Mouse (Mus musculus) kidney, postnatal 10 days (tissue): ENCODE data around the gene Foxred1.

ENCODE experiments used
- DNase-seq: peaks from one replicate; pipeline ENCODE4 v3.0.0; 2021; ENCODE audit warnings: mixed read lengths

The Foxred1 gene

GRCm38 (mm10) chr9:35188700-35189099 lies 22.2 kb downstream of the Foxred1 start:
- DNase-seq, result peak; percentile 62

GRCm38 (mm10) chr9:35187351-35187903 lies 23.4 kb downstream of the Foxred1 start:
- no peak for DNase-seq

- no peak for DNase-seq
Measured at GRCm38 (mm10) chr9:35186430-35186829, 24.4 kb downstream of the Foxred1 start.

GRCm38 (mm10) chr9:35183359-35183758 lies 27.5 kb downstream of the Foxred1 start:
- DNase-seq, result no peak

GRCm38 (mm10) chr9:35182832-35183231 lies 28.0 kb downstream of the Foxred1 start:
- DNase-seq, result no peak

- DNase-seq, result no peak
Measured at GRCm38 (mm10) chr9:35176124-35176659, 34.7 kb downstream of the Foxred1 start.

GRCm38 (mm10) chr9:35175251-35176123 lies 35.4 kb downstream of the Foxred1 start, which contains the start of gene Dcps:
Gene Dcps, minus strand, starts transcription at chr9:35176061.
- DNase-seq, result peak; percentile 96

- DNase-seq, result no peak
Measured at GRCm38 (mm10) chr9:35173331-35173730, 37.5 kb downstream of the Foxred1 start.

- DNase-seq, result no peak
Measured at GRCm38 (mm10) chr9:35170071-35170470, 40.8 kb downstream of the Foxred1 start.

GRCm38 (mm10) chr9:35166798-35167635 lies 43.8 kb downstream of the Foxred1 start:
- DNase-seq, result peak; percentile 45

- DNase-seq, result peak; percentile 36
Measured at GRCm38 (mm10) chr9:35166144-35166797, 44.6 kb downstream of the Foxred1 start.

GRCm38 (mm10) chr9:35164142-35164874 lies 46.5 kb downstream of the Foxred1 start:
- DNase-seq, result no peak

GRCm38 (mm10) chr9:35163011-35163690 lies 47.7 kb downstream of the Foxred1 start:
- no peak for DNase-seq

GRCm38 (mm10) chr9:35161721-35162120 lies 49.1 kb downstream of the Foxred1 start:
- DNase-seq, result no peak

- no peak for DNase-seq
Measured at GRCm38 (mm10) chr9:35160662-35161061, 50.2 kb downstream of the Foxred1 start.

- DNase-seq, result no peak
Measured at GRCm38 (mm10) chr9:35158477-35158876, 52.4 kb downstream of the Foxred1 start.

GRCm38 (mm10) chr9:35156862-35157261 lies 54.0 kb downstream of the Foxred1 start:
- no peak for DNase-seq

- DNase-seq, result peak; percentile 55
Measured at GRCm38 (mm10) chr9:35156002-35156710, 54.7 kb downstream of the Foxred1 start.
